Mouse (Mus musculus) midbrain, embryonic 11.5 days (tissue): Measurements from ENCODE around the gene Pias1. TPM values are rescaled to one million over a fixed set of nuclear protein-coding genes. Genes with fewer than 3 reads are reported as not detected.

Experiments used
- ATAC-seq: fragments of 200-750 bp; cut with Nextera tagmentation; 2 replicates; pipeline ENCODE4 v1.8.0; 2017; ENCODE audit warnings: moderate TSS enrichment, moderate library complexity; ENCODE audit not compliant: low FRiP score
- DNase-seq: peaks from one replicate; pipeline ENCODE4 v3.0.0; 2015; ENCODE audit warnings: low spot score; ENCODE audit errors: missing footprints
- H3K27ac ChIP-seq: fragments of 300-500 bp; sonication (generic); 2 replicates; pipeline ENCODE4 v1.5.1; 2014; ENCODE audit warnings: low read depth, low read length
- H3K27me3 ChIP-seq: fragments of 300-500 bp; sonication (generic); 2 replicates; pipeline ENCODE4 v1.6.1; 2014; ENCODE audit warnings: mild to moderate bottlenecking, low read length, moderate library complexity, mixed read lengths; ENCODE audit not compliant: control insufficient read depth, insufficient read depth
- H3K36me3 ChIP-seq: fragments of 300-500 bp; sonication (generic); 2 replicates; pipeline ENCODE4 v1.6.1; 2014; ENCODE audit warnings: mild to moderate bottlenecking, low read length, moderate library complexity, mixed read lengths; ENCODE audit not compliant: control insufficient read depth, insufficient read depth
- H3K4me1 ChIP-seq: fragments of 300-500 bp; sonication (generic); 2 replicates; pipeline ENCODE4 v1.6.1; 2014; ENCODE audit warnings: low read length; ENCODE audit not compliant: control insufficient read depth, insufficient read depth
- H3K4me2 ChIP-seq: fragments of 300-500 bp; sonication (generic); 2 replicates; pipeline ENCODE4 v1.6.1; 2014; ENCODE audit warnings: mild to moderate bottlenecking, moderate library complexity
- H3K4me3 ChIP-seq: fragments of 300-500 bp; sonication (generic); 2 replicates; pipeline ENCODE4 v1.5.1; 2014; ENCODE audit warnings: low read depth, low read length
- H3K9ac ChIP-seq: fragments of 300-500 bp; sonication (generic); 2 replicates; pipeline ENCODE4 v1.6.1; 2014; ENCODE audit warnings: low read length
- H3K9me3 ChIP-seq: fragments of 300-500 bp; sonication (generic); 2 replicates; pipeline ENCODE4 v1.6.1; 2016; ENCODE audit warnings: low read length; ENCODE audit not compliant: control insufficient read depth
- WGBS: fragments of 180-500 bp; shearing (Covaris S2); extraction: QIAGEN DNeasy Blood & Tissue Kit; methylation state at CpG from one replicate; pipeline ENCODE4 v1.1.7; 2014; 5-methylcytosine and 5-hydroxymethylcytosine counted together
- polyA plus RNA-seq: library from polyadenylated mRNA; unstranded; fragments of >200 nt; fragmentation: Nextera tagmentation; extraction: Ambion mirVana; gene quantifications from 2 replicates; pipeline ENCODE4 v1.2.1, GENCODE M21; 2014

The Pias1 gene
- polyA plus RNA-seq, 1 experiment from 2014 or later: 73.3 TPM

DNA sequence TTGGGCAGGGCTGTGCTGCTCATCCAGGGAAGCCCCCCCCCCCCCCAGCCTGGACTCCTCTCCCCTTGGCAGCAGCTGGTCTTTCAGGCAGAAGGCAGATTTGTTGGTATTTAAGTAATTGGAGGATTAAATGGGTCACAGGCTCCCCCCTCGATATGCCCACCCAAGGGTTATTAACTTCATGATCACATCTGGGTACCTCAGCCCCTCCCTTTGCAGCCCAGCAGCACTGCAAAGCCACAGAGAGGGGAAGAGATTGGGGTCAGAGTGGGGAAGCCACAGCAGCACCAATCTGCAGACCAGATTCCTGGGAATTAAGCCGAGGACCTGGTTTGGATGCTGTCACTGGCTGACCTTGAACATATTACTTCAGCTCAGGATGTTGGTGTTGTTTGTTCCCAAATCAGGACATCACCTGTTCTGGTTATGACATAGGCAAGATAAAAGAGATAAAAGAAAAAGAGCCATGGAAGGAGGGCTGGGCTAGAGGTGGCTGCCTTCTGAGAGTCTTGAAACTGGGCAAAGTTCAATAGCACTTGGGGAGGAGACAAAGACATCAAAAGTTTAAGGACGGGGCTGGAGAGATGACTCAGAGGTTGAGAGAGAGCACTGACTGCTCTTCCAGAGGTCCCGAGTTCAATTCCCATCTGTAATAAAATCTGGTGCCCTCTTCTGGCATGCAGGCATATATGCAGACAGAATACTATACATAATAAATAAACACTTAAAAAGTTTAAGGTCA is 151.8 kb downstream of the Pias1 start:
- no peak overlapping the region for H3K4me3 ChIP-seq
- no peak overlapping the region for H3K9ac ChIP-seq
- ATAC-seq (no peak), DNase-seq (no peak)
- H3K4me2 ChIP-seq: no peak overlapping the region
- H3K27ac ChIP-seq: no peak overlapping the region
- no peaks in the 10 kb centered on the region for H3K36me3 ChIP-seq
- no peaks in the 10 kb centered on the region for H3K9me3 ChIP-seq
- H3K4me1 ChIP-seq: peaks cover 6% of the 10 kb centered on the region
- no peaks in the 10 kb centered on the region for H3K27me3 ChIP-seq
- 52% methylated on average over 4 of the region's 4 CpGs for WGBS

DNA sequence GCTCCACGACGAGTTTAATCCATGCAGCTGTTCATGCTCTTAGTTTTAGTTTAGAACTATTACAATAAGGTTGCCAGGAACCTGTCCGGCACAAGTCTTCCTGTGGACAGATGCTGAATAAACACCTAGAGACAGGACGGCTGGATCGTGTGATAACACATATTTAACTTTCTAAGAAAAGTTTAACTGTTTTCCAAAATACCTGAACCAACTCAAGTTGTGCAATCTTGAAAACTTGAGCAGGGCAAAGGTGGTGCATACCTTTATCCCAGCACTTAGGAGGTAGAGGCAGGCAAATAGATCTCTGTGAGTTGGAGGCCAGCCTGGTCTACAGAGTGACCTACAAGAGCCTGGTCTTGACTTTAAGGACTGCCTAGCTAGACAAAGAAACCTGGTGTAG is 152.8 kb downstream of the Pias1 start:
- H3K9me3 ChIP-seq: no peaks in the 10 kb centered on the region
- no peak overlapping the region for H3K4me3 ChIP-seq
- H3K4me2 ChIP-seq: no peak overlapping the region
- peaks cover 6% of the 10 kb centered on the region for H3K4me1 ChIP-seq
- H3K36me3 ChIP-seq: no peaks in the 10 kb centered on the region
- H3K27me3 ChIP-seq: no peaks in the 10 kb centered on the region
- ATAC-seq: no peak
- no peak overlapping the region for H3K27ac ChIP-seq
- no peak for DNase-seq
- no peak overlapping the region for H3K9ac ChIP-seq
- WGBS: 90% methylated on average over 5 of the region's 5 CpGs

- H3K27ac ChIP-seq: no peak overlapping the region
- H3K9me3 ChIP-seq: no peaks in the 10 kb centered on the region
- H3K9ac ChIP-seq: no peak overlapping the region
- no peak overlapping the region for H3K4me2 ChIP-seq
- H3K27me3 ChIP-seq: no peaks in the 10 kb centered on the region
- ATAC-seq: no peak
- no peak overlapping the region for H3K4me3 ChIP-seq
- H3K4me1 ChIP-seq: peaks cover 12% of the 10 kb centered on the region
- DNase-seq: no peak
- H3K36me3 ChIP-seq: no peaks in the 10 kb centered on the region
- WGBS: 83% methylated on average over 6 of the region's 6 CpGs
These were observed 157.8 kb downstream of the Pias1 start for GRCm38 (mm10) chr9:62829877-62830276.

DNA sequence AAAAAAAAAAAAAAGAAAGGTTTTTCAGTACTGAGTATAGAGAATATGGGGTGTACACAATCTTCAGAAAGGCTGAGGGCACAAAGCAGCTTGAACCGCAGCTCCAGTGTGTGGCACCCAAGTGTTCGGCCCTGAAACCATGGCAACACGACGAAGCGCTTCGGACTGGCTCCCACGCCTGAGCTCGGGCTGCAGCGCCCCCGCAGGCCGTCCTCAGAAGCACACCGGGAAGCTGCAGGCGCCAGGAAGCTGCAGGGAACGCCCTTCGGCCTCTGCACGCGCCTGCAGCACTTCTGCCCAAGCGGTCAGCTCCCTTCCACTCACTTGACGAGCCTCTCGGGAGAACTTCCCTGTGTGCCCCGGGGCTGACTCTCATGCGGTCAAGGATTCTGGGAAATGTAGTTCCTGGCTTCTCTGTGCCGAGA is 159.1 kb downstream of the Pias1 start:
- Histone ChIP-seq H3K36me3 (no peaks in the 10 kb centered on the region), H3K27ac (no peak overlapping the region), H3K27me3 (no peaks in the 10 kb centered on the region), H3K9ac (no peak overlapping the region), H3K4me3 (0 out of 2 replicates have a peak overlapping the region, but pooled peaks have one; percentile 6), H3K4me2 (peak overlapping the region; percentile 34), H3K9me3 (no peaks in the 10 kb centered on the region), H3K4me1 (peaks cover 12% of the 10 kb centered on the region)
- DNase-seq (peak; percentile 100), ATAC-seq (peak; percentile 95)
- WGBS: under 1% methylated on average over 23 of the region's 23 CpGs

Other genes with a start within 250 kb of the Pias1 start
- 62.5 and 63.7 TPM in 2 replicates for gene Fem1b, start 176.0 kb downstream of the Pias1 start, polyA plus RNA-seq
- gene Cln6, start 149.1 kb downstream of the Pias1 start, polyA plus RNA-seq: 7.9 and 8.5 TPM in 2 replicates
- 0.40 and 1.2 TPM in 2 replicates for gene Calml4, start 129.8 kb downstream of the Pias1 start, polyA plus RNA-seq
- 0.05 and 0.10 TPM in 2 replicates for gene Skor1, start 161.0 kb upstream of the Pias1 start, polyA plus RNA-seq